Mouse (Mus musculus): ENCODE measurements around the gene Atf6.

DNA sequence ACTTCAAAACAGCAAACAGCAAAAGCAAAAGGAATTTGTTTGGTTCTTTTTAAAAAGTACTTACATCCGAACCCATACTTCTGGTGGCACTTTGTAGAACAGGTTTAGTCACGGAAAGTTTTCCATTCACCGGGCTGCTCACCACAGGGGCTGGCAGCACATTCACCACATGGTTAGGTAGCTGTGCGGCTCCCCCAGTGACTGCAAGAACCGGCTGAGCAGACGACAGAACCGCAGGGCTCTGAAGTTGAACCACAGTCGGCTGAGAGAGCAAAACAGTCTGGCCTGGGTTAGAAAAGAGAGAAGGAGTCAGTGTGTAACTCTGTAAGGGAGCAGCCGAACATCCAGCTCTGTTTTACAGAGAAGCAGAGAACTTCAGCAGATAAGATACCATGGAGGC is 32.8 kb downstream of the Atf6 start:
- no peak for TF ChIP-seq CTCF (IDR thresholded peaks at IDR 0.05; ENCODE audit: low read depth)
- TF ChIP-seq EP300 (IDR thresholded peaks at IDR 0.05; ENCODE audit: low read depth), result no peak

Measured in liver, postnatal 0 days (tissue).